Mouse (Mus musculus): Measurements from ENCODE around the gene Slamf9.

DNA sequence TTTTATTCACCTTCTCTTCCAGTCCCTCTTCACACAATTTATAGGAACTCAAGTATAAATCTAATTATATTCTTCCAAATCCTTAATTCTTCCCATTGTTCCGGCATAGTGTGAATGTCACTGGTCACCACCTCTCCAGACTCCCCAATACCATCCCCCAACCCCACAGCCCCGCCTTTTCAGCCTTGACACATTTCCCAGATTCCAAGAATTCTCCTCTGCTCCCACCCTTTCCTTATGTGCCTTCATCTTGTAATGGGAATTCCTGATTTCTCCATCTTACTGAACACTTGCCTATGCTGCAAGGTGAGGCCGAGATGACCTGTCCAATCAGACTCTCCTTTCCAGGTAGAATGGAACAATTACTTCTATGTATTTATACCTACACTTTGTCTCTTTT, 17.1 kb upstream of the Slamf9 start:
- no peak for TF ChIP-seq POLR2A (IDR thresholded peaks at IDR 0.05; ENCODE audit: borderline replicate concordance, low read depth, low read length)
- TF ChIP-seq CTCF (IDR thresholded peaks at IDR 0.05; ENCODE audit: low read depth, low read length) = no peak
